Mouse (Mus musculus) intestine, postnatal 0 days (tissue): ENCODE data around the gene Sp2. TPM values are rescaled to one million over a fixed set of nuclear protein-coding genes. Genes with fewer than 3 reads are reported as not detected.

ENCODE experiments used
- ATAC-seq: fragments of 200-750 bp; cut with Nextera tagmentation; 2 replicates; pipeline ENCODE4 v1.8.0; 2017; ENCODE audit warnings: mild to moderate bottlenecking, moderate TSS enrichment, moderate library complexity
- H3K27ac ChIP-seq: fragments of 300-500 bp; sonication (generic); 2 replicates; pipeline ENCODE4 v1.5.1; 2014; ENCODE audit warnings: mild to moderate bottlenecking, low read depth, low read length, moderate library complexity
- H3K27me3 ChIP-seq: fragments of 300-500 bp; sonication (generic); replicated peaks from 2 replicates; pipeline ENCODE4 v1.6.1; 2014; ENCODE audit warnings: low read length, mixed read lengths; ENCODE audit not compliant: control insufficient read depth, insufficient read depth
- H3K36me3 ChIP-seq: fragments of 300-500 bp; sonication (generic); 2 replicates; pipeline ENCODE4 v1.6.1; 2014; ENCODE audit warnings: mild to moderate bottlenecking, moderate library complexity; ENCODE audit not compliant: control insufficient read depth, insufficient read depth
- H3K4me1 ChIP-seq: fragments of 300-500 bp; sonication (generic); replicated peaks from 2 replicates; pipeline ENCODE4 v1.6.1; 2014; ENCODE audit warnings: antibody characterized with exemption, low read length, mixed read lengths; ENCODE audit not compliant: control insufficient read depth, insufficient read depth
- H3K4me2 ChIP-seq: fragments of 300-500 bp; sonication (generic); replicated peaks from 2 replicates; pipeline ENCODE4 v1.6.1; 2014; ENCODE audit warnings: low read depth, mild to moderate bottlenecking, moderate library complexity
- H3K4me3 ChIP-seq: fragments of 300-500 bp; sonication (generic); 2 replicates; pipeline ENCODE4 v1.5.1; 2014; ENCODE audit warnings: low read depth, low read length
- H3K9ac ChIP-seq: fragments of 300-500 bp; sonication (generic); 2 replicates; pipeline ENCODE4 v1.6.1; 2014; ENCODE audit warnings: mild to moderate bottlenecking, low read depth, low read length
- H3K9me3 ChIP-seq: fragments of 300-500 bp; sonication (generic); 2 replicates; pipeline ENCODE4 v1.6.1; 2016; ENCODE audit warnings: mixed run types; ENCODE audit not compliant: control insufficient read depth
- CTCF ChIP-seq: sonication (generic); IDR thresholded peaks from 2 replicates; pipeline ENCODE4 v1.5.1; 2016; ENCODE audit warnings: low read depth, mild to moderate bottlenecking, control low read depth, antibody characterized with exemption, moderate library complexity
- WGBS: fragments of 180-500 bp; shearing (Covaris S2); extraction: QIAGEN DNeasy Blood & Tissue Kit; methylation state at CpG from one replicate; pipeline ENCODE4 v1.1.7; 2014; 5-methylcytosine and 5-hydroxymethylcytosine counted together
- polyA plus RNA-seq: library from polyadenylated mRNA; unstranded; fragments of >200 nt; fragmentation: Nextera tagmentation; extraction: Ambion mirVana; gene quantifications from 2 replicates; pipeline ENCODE4 v1.2.1, GENCODE M21; 2015

Gene Sp2
- polyA plus RNA-seq, 1 experiment from 2014 or later: 8.2 TPM

GRCm38 (mm10) chr11:97024977-97025376 is 42.2 kb upstream of the Sp2 start:
- Histone ChIP-seq H3K4me3 (no peak overlapping the region), H3K9me3 (no peaks in the 10 kb centered on the region), H3K4me2 (no peak overlapping the region), H3K9ac (no peak overlapping the region), H3K4me1 (peaks cover 14% of the 10 kb centered on the region; the same call in 1 of the 2 replicates), H3K27me3 (peaks cover 43% of the 10 kb centered on the region), H3K36me3 (no peaks in the 10 kb centered on the region; the same call in 1 of the 2 replicates), H3K27ac (no peak overlapping the region)
- no peak for ATAC-seq
- no peak for TF ChIP-seq CTCF
- WGBS: 56% methylated on average over 10 of the region's 10 CpGs

- Histone ChIP-seq H3K4me1 (peaks cover 23% of the 10 kb centered on the region; the same call in 1 of the 2 replicates), H3K4me2 (peak overlapping the region; percentile 95), H3K27me3 (peaks cover 69% of the 10 kb centered on the region), H3K9me3 (no peaks in the 10 kb centered on the region), H3K4me3 (peak overlapping the region; percentile 52), H3K27ac (no peak overlapping the region), H3K36me3 (no peaks in the 10 kb centered on the region; the same call in 1 of the 2 replicates), H3K9ac (peak overlapping the region; percentile 65; the same call in 1 of the 2 replicates)
- under 1% methylated on average over 50 of the region's 50 CpGs for WGBS
- peak; percentile 72 for ATAC-seq
- TF ChIP-seq CTCF: peak; percentile 75
These were observed 39.2 kb upstream of the Sp2 start for GRCm38 (mm10) chr11:97021873-97022484.

DNA sequence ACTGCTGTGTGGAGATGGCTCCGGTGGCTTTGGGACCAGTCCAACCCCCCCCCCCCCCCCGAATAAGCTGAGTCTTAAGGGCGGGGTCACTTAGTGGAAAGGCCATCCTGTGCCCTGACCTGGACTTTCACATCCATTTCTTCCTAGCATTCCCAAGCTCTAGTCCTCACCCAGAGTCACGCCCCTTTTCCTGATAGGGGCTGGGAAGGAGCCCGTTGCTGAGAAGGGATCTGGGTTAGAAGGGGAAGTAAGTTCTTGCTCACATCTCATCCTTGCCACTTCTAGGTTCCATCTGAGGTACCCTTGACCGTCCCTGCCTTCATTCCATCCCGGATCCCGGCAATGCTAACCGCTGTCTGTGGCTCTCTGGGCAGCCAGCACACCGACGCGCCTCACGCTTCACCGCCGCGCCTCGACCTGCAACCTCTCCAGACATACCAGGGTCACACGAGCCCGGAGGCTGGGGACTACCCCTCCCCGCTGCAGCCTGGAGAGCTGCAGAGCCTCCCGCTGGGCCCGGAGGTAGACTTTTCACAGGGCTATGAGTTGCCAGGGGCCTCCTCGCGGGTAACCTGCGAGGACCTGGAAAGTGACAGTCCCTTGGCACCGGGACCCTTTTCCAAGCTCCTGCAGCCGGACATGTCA is 38.5 kb upstream of the Sp2 start:
- WGBS: 2% methylated on average over 26 of the region's 27 CpGs
- H3K4me3 ChIP-seq: peak overlapping the region; percentile 52
- no peak for TF ChIP-seq CTCF
- H3K27ac ChIP-seq: no peak overlapping the region
- ATAC-seq: no peak
- peaks cover 76% of the 10 kb centered on the region for H3K27me3 ChIP-seq
- peak overlapping the region; percentile 95 for H3K4me2 ChIP-seq
- no peaks in the 10 kb centered on the region for H3K9me3 ChIP-seq
- peaks cover 23% of the 10 kb centered on the region; the same call in 1 of the 2 replicates for H3K4me1 ChIP-seq
- H3K36me3 ChIP-seq: no peaks in the 10 kb centered on the region; the same call in 1 of the 2 replicates
- no peak overlapping the region for H3K9ac ChIP-seq

DNA sequence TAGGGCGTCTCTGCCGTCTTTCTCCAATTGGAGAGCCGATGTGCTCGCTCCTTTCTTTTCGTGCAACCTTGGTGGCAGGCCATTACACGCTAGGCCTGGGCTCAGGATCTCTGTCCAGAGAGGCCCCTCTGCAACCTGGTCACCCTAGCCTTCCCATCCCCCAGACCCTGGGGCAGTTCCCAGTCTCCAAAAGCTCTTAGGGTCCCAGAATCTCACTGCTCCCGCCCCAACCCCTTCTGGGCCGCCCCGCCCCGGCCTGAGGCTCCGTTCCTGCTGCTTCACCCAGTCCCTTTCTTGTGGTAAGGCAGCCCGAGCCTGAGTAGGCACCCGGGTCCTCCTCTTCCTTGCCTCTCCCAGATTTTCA is 36.6 kb upstream of the Sp2 start:
- no peak for TF ChIP-seq CTCF
- no peak overlapping the region for H3K9ac ChIP-seq
- peak overlapping the region; percentile 40 for H3K4me3 ChIP-seq
- H3K27me3 ChIP-seq: peaks cover 89% of the 10 kb centered on the region
- WGBS: 18% methylated on average over 13 of the region's 13 CpGs
- no peak for ATAC-seq
- H3K4me2 ChIP-seq: peak overlapping the region; percentile 62
- no peak overlapping the region for H3K27ac ChIP-seq
- peaks cover 16% of the 10 kb centered on the region; the same call in 1 of the 2 replicates for H3K4me1 ChIP-seq
- H3K9me3 ChIP-seq: no peaks in the 10 kb centered on the region
- H3K36me3 ChIP-seq: no peaks in the 10 kb centered on the region; the same call in 1 of the 2 replicates

GRCm38 (mm10) chr11:97018583-97019344 is 36.0 kb upstream of the Sp2 start:
- ATAC-seq: no peak
- Histone ChIP-seq H3K4me2 (peak overlapping the region; percentile 62), H3K9ac (no peak overlapping the region), H3K4me3 (peak overlapping the region; percentile 40), H3K27ac (no peak overlapping the region), H3K4me1 (peaks cover 16% of the 10 kb centered on the region; the same call in 1 of the 2 replicates), H3K36me3 (no peaks in the 10 kb centered on the region), H3K9me3 (no peaks in the 10 kb centered on the region), H3K27me3 (peaks cover 89% of the 10 kb centered on the region)
- WGBS: 1% methylated on average over 61 of the region's 68 CpGs
- no peak for TF ChIP-seq CTCF
